Mouse (Mus musculus) cerebellum, postnatal 10 days (tissue): ENCODE results near the gene Fpgs.
A peak's percentile ranks its signal among the peaks of the same experiment; 100 is the strongest.

Source experiments
- DNase-seq, 2 experiments: peaks; one replicate each; pipeline ENCODE4 v3.0.0; 2021; ENCODE audit warnings: mixed read lengths in 2 of 2

Fpgs gene

DNA sequence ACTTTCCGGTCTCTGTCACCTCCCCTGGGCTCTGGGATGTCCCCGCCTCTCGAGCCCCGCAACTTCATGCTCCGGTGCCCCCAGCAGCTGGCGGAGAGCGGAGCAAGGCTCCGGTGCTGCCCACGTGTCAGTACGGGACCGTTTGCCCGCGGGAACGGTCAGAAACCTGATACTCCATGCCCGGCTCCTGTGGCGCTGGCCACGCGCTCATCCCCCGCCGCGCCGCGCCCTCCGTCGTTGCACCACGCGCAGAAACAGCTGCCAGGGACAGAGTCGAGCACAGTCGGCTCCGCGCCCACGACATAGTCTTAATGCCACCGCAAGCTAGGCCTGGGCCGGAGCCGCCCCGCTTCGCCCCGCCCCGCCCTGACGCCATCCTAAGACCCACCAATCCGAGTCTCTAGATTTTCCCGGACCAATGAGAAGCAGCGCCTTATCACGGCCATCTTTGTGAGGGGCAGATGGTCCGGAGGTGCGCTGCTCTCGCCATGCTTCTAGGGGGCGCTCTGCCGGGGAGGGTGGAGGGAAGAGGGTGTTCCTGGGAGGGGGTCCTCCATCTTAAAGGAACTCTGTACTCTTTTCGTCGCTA, 10.0 kb downstream of the Fpgs start:
- peak; percentile 98 to 99 for DNase-seq

DNA sequence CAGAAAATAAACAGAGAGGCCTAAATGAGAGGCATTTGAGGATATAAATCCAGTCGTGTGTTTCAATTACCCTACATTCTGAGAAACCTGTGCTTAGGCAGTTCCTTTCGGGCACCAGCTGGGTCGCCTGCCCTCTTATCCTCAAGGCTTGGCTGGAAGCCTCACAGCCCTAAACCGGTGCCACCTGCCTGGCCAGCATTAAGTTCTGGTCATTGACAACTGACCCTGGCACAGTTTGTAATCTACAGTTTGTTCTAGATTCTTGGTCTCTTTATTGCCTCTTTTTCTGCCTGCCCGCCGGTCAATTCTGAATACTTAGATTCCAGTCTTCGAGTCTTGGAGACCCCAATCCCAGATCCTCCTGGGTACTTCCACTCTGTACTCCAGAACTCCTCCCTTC, 10.7 kb downstream of the Fpgs start:
- peak; percentile 42 to 47 for DNase-seq

DNA sequence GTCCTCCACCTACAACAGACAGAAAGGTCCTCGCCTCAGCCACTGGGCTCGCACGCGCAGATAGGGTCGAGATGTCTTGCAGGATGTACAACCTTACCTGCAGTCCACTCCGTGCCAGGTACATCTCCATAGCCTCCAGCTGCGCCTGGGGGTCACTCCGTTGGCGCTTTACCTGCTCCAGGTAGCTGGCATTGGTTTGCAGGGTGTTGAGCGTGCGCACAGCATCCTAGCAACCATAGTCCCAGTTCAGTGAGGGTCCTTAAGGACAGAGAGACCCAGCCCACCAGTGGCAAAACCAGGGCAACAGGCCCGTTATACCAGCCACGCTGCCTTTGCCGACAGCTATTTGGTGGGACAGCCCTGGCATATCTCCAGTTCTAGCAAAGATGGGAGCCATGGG, 11.4 kb downstream of the Fpgs start:
- peak in 1 of 2 experiments; percentile 38 for DNase-seq

DNA sequence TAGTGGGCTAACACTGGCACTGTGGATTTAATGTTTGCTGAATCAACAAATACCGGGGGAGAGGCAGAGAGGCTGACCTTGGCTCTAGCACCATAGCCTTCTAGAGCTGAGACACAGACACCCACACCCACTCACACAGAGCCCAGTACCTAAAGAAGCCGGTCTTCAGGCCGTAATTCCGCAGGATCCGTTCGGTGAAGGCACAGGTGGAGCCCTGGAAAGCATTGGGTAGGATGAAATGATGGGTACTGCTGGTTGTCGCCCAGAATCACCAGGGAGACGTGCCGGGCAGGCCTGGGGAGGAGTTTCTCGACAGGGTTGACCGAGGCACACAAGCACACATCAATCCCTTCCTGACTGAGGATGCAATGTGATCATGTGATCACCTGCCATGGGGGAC, 12.9 kb downstream of the Fpgs start:
- DNase-seq = no peak

DNA sequence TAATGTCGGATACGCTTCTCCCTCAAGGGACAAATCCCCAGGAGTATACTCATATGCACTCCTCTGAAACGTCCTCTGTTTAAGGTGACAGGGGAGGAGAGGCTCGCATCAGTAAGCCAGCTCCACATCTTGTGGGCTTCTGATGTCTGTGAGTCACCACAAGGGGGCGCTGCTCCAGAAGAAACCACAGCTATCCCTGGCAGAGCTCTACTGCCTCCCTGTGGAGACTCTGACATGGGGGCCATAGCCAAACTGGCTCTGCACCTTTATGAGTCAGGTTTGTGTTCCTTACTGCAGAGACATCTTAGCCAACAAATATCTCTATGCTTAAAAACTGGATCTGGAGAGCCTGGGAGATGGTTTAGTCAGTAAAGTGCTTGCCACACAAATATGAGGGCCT, 14.5 kb downstream of the Fpgs start:
- DNase-seq = peak; percentile 95 to 97

DNA sequence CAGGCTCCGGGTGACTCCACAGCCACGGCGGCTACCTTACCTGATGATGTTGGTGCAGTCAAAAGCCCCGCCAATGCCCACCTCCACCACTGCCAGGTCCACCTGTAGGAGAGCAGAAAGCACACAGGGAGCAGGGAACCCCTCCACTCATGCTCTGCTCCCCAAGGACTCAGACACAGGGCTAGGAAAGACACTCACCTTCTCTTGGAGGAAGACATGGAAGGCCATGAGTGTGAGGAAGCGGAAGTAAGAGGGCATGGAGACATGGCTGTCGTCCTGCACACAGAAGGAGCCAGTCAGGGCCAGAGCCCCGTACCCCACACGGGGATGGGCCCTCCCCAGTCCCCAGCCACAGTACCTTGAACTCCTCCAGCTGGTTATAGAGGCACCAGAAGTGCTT, 16.4 kb downstream of the Fpgs start:
- DNase-seq = no peak

DNA sequence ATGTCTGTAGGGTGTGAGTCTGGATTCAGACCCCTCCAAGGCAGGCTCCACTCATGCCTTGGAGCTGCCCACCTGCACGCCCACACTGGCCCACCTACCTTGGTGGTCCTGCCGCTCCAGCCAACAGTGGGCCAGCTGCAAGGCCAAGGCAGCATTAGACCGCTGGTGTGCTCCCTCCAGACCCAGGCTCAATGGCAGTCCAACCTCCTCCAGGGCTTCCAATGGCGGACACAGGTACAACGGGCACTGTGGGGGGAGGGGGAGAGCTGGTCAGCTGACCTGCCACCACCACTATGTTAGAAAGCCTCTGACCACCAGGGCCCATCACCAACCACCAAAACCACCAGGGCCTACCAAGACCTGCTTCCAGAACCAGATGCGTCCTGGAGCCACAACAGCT, 17.3 kb downstream of the Fpgs start:
- no peak for DNase-seq

DNA sequence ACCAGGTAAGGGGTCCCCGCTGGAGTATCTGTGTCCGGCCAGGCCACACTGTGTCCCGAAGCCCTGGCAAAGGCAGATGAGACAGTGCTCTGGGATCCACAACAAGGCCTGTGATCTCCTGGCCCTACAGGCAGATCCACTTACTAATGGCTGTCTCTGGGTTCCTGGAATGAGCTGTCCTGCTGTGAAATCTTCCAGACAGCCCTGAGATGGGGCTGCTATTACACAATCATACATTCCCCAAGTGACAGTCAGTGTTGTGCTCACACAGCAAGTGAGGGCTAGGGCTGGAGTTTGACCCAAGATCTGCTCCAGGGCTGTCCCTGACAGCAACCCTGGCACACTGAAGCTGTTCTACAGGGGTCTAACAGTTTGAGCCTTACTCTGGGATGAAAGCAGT, 18.1 kb downstream of the Fpgs start:
- DNase-seq = no peak

DNA sequence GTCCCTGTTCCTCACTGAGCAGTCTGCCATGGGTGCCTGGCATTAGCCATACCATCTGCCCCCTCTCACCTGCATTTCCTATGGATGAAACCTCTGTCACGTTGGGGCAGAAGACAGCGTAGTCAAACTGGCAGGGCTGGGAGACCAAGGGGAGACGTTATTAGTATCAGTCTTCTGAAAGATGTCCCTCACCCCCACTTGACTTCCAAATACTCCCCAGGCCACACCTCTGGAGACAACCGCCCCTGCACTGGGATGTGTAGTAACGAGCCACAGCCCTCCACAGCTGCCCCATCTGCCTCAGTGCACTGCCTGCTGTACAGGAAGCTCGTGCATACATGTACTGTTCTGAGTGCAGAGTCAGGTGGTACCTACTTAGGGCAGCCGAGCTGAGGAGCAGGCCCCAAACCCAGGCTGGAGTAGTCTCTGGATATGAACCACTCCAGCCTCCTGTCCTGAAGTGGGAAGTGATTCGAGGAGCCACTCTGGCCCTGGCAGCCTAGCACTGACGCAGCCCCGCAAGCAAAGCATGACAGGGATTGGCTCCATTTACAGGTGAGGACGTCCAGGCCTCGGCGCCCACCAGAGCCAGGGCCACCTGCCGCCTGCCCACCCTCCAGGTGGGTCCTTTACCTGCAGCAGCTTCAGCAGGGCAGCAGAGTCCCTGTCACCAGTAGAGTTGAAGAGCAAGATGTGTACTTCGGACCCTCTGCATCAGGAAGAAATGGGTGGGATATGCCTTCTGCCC, 19.1 kb downstream of the Fpgs start:
- DNase-seq = no peak

DNA sequence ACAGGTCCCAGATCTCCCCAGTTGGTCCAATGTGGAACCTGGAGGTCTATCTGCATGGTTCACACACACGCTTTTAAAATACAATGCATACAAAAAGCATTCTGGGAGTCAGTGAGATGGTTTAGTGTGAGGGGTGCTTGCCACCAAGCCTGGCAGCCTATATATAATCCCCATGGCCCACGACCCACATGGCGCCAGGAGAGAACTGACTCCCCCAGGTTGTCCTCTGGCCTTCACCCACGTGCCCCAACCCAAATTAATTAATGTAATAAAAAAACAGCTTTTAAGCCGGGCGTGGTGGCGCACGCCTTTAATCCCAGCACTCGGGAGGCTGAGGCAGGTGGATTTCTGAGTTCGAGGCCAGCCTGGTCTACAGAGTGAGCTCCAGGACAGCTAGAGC, 20.2 kb downstream of the Fpgs start:
- no peak for DNase-seq

DNA sequence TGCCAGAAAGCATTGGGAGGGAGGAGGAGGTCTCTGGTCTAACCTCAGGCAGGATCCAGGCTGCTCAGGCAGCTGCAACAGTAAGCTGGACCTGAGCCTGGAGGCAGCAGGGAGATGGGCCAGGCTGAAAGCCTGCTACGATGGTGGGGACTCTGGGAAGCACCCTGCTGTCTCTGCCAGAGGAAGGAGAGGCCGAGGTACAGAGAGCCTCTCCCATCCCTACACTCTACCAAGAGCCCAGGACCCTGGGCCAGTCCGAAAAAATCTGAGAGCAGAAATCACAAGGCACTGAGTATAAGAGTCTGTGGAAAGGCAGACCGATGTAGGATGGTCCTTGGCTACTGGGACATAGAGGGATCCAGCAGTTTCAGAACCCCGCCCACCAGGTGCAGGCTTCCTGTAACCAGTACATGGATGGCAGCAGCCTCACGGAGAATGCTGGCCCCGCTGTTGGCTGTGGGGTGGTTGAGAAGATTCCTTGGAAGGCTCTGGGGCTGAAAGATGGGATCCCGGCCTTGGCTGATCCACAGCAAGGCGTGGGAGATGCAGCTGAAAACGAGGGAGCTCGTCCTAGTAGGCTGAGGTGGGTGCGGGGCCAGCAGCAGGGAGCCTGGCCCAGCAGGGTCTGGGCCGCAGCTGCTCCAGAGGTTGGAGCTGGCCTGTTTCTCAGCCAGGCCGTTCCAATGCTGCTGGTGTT, 21.1 kb downstream of the Fpgs start:
- no peak for DNase-seq

DNA sequence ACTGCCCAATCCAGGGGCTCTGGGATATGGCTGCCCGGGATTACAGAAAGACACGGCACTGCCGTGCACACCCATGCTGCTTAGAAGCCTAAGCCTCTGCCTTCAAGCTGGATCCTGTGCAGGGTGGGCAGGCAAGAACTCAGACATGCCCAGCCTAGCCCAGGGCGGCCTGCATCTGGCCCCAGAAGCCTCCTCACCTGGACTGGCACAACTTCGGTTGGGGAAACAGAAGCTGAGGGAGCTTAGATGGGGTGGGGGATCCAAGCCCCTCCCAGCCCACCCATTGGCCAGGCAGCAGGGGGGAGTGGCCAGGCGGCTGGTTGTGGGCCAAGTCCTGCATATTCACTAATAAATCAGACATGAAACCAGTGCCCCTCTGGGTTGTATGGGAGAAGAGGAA, 22.2 kb downstream of the Fpgs start:
- peak; percentile 34 to 43 for DNase-seq

DNA sequence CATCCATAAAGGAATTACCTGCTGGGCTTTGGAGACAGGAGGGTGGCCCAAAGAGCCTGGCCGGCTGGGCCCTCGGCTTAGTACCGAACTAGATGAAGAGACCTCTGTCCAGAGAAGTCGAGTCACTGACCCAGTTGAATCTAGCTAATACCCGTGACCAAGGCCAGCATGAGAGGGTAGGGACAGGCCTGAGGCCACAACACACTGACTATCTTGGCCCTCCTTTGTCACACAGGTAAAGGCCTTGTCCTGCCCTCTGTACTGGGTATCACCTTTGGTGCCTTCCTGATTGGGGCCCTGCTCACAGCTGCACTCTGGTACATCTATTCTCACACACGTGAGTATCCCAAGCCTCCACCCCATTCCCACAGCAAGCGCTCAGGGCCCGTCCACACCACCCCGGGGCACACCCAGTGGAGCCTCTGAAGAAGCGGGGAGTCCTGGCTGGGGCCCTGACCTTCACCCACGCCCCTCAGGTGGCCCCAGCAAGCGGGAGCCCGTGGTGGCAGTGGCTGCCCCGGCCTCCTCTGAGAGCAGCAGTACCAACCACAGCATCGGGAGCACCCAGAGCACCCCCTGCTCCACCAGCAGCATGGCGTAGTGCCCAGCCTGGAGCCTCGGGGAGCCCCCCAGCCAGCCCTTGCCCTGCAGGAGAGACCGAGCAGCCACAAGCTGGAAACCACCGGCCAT, 22.8 kb downstream of the Fpgs start:
- no peak for DNase-seq

DNA sequence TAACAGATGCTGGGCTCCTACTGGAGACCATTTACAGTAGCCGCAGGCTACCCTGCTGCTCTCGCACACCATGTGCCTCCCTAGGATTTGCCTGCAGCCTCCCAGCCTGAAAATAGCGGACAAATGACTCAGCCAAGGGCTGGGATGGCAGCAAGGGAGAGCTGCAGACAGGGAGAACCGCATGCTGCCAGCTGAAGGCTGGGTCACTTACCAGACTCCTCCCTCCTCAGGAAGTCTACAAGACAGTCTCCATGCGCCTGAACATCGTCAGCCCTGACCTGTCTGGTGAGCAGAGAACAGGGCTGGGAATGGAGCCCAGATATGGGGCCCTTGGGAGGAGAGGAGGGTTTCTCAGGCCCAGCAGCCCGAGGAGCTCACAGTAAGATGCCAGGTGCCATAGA, 23.9 kb downstream of the Fpgs start:
- DNase-seq = no peak

DNA sequence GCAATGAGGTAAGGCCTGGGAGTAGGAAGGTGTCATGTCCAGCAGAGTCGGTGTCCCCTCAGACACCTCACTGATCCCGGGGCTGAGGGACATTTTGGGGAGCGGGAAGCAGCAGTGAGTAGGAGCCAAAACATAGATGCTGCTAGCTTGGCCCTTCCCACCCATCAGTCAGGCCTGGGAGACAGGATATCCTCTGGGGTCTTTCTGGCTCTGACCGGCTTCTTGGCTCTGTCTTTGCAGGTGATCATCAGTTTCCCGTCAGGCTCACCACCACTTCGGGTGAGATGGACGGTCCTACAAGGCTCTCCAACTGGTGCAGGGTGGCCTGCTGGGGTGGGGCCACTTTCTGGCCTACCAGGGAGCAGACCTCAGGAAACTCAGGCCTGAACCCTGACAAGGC, 26.3 kb downstream of the Fpgs start:
- DNase-seq = no peak

DNA sequence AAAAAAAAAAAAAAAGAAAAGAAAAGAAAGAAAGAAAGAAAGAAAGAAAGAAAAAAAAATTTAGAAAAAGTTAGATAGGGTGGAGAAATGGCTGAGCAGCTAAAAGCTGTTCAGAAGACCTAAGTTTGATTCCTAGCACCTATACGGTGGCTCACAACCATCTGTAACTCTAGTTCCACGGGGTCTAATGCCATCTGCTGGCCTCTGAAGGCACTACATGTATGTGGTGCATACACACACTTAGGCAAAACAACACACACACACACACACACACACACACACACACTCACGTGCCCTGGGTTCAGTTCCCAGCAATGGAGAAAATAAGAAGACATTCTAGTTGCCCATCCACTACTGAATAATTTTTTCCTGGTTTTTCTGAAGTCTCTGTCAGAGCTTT, 27.1 kb downstream of the Fpgs start:
- DNase-seq = no peak

DNA sequence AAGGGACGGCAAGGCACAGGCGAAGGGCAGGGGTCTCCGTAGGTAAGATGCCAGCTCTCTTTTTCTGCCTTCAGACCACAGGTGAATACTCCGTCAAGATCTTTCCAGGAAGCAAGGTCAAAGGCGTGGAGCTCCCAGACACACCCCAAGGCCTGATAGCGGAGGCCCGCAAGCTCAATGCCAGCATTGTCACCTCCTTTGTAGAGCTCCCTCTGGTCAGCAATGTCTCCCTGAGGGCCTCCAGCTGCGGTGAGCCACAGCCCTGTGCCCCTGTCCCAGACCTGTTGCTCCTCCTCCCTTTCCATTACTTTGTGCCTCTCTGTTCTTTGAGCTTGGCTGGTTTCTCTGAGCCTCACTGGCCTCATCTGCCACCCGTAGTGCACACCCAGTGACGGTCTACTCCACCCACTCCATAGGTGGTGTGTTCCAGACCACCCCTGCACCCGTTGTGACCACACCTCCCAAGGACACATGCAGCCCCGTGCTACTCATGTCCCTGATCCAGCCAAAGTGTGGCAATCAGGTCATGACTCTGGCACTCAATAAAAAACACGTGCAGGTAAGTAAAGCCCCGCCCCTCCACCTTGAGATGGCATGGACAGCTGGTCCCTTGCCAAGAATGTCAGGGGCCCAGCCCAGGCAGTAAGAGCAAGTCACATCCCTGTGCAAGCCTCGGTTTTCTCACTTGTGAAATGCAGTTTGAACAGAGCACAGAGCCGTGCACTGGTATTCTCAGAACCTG, 30.6 kb downstream of the Fpgs start:
- DNase-seq = no peak

DNA sequence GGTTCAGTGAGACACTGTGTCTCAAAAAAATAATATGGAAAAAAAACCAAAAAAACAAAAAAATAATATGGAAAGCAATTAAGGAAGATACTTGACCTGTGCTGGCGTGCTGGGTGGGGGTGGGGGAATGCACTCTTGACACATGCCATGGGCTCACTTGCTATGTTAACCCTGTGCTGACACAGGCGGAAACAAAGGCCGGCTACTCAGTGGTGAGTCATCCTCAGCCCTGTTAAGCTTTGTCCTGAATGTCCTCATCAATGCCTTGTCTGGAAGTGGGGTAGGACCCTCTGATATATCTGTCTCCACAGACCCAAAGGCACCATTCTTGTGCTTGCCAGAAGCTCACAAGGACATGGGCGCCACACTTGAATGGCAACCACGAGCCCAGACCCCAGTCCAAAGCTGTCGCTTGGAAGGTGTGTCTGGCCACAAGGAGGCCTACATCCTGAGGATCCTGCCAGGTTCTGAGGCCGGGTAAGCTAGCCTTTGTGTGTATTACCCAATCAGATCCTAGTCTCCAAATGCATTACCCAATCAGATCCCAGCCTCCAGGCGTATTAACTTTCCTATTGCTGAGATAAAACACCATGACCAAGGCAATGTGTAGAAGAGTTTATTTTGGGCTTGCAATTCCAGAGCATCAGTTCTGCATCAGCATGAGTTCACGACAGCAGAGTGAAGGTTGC, 31.9 kb downstream of the Fpgs start:
- no peak for DNase-seq

DNA sequence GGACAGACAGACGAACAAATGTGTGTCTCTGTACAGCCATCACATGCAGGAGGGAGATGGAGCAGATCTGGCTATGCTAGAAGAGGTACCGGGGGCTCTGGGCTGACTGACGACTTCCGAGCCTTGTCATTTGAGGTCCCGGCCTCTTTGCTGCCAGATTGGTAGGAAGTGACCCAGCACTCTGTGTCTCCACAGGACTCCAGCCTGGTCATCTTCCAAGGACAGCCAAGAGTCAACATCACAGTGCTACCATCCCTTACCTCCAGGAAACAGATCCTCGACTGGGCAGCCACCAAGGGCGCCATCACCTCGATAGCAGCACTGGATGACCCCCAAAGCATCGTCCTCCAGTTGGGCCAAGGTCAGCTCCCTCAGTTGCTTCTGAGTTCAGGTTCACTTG, 32.8 kb downstream of the Fpgs start:
- no peak for DNase-seq

DNA sequence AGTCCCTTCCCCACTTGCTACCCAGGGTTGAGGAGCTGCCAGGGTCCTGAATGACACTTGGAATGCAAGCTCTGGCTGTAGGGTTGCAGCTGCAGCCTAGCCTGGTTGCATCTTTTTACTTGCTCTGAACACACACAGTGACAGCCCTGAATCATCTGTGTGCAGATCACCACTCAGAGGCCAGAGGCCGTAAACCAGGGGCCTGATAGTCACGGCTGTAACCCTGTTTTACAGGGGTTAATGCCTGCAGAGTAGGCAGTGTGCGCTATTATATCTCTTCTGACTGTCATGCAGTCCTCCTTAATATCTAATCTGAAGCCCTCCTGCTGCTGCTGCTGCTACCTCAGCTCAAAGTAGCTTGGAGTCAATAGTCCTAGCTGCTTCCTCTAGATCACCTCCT, 34.1 kb downstream of the Fpgs start:
- no peak for DNase-seq

DNA sequence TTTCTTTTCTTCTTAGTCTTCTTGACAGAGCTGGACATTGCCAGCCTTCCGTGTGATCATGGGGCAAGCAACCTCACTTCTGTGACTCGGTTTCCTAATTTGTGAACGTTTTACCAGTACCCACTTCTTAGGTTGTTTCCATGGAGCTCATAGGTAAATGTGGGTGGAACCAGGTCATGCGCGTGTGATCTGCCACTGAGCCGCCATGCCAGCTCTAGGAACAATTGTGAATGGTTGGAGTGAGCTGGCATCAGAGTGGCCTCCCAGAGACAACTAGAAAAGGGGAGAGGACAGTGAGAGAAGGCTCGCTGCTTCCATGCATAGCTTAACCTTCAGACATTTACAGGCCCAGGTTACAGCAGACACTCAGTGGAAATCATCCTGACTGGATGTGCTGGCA, 35.8 kb downstream of the Fpgs start:
- no peak for DNase-seq

DNA sequence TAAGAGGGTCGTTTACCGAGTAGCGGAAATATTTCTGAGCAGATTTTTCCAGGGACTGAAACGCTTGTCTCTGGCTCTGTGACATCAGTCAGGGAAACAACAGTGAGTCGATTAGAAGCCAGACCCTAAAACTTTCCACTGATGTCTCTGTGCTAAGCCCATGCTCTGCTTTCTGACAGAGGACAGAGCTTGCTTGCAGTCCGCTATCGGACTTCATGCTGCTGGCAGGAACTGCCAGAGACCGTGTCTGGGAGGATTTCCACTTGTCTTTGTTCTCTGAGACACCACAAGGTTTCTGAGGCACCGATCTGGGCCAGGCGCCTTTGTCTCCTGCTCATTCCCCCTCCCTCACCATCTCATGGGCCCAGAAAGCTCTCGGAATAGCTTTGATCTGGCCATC, 36.2 kb downstream of the Fpgs start:
- DNase-seq = no peak
